Mouse (Mus musculus): ENCODE data around the gene Vps50. TPM values are rescaled to one million over a fixed set of nuclear protein-coding genes. Genes with fewer than 3 reads are reported as not detected.
"Not testable (repeated sequence)": the region's sequence is repeated elsewhere in the genome, so short reads cannot be mapped to it uniquely, and the experiment has no call there.

Gene Vps50
- total RNA-seq, 2 experiments from 2014 or later, result 52.1 to 54.2 TPM

GRCm38 (mm10) chr6:3548959-3549358, 50.8 kb downstream of the Vps50 start:
- Histone ChIP-seq H3K27ac (no peak overlapping the region), H3K4me3 (no peak overlapping the region)
- TF ChIP-seq CTCF (conservative IDR thresholded peaks at IDR 0.05), result no peak
- no peak for DNase-seq (ENCODE audit: low spot score in 2 of 2)

GRCm38 (mm10) chr6:3549992-3550391, 51.8 kb downstream of the Vps50 start:
- TF ChIP-seq CTCF (conservative IDR thresholded peaks at IDR 0.05), result no peak
- H3K4me3 ChIP-seq, result no peak overlapping the region
- H3K27ac ChIP-seq, result no peak overlapping the region
- no peak for DNase-seq (ENCODE audit: low spot score in 2 of 2)

- H3K27ac ChIP-seq; H3K4me3 ChIP-seq; DNase-seq (ENCODE audit: low spot score in 2 of 2): not testable (repeated sequence)
Measured at GRCm38 (mm10) chr6:3552681-3553080, 54.5 kb downstream of the Vps50 start.

- no peak for TF ChIP-seq CTCF (conservative IDR thresholded peaks at IDR 0.05)
- no peak overlapping the region for H3K4me3 ChIP-seq
- no peak overlapping the region for H3K27ac ChIP-seq
- DNase-seq (ENCODE audit: low spot score in 2 of 2), result no peak
Measured at GRCm38 (mm10) chr6:3557177-3557576, 59.0 kb downstream of the Vps50 start.

GRCm38 (mm10) chr6:3560009-3560408, 61.8 kb downstream of the Vps50 start:
- Histone ChIP-seq H3K4me3 (no peak overlapping the region), H3K27ac (no peak overlapping the region)
- no peak for TF ChIP-seq CTCF (conservative IDR thresholded peaks at IDR 0.05)
- no peak for DNase-seq (ENCODE audit: low spot score in 2 of 2)

GRCm38 (mm10) chr6:3562301-3562700, 64.1 kb downstream of the Vps50 start:
- Histone ChIP-seq H3K27ac (no peak overlapping the region), H3K4me3 (no peak overlapping the region)
- DNase-seq (ENCODE audit: low spot score in 2 of 2), result no peak
- no peak for TF ChIP-seq CTCF (conservative IDR thresholded peaks at IDR 0.05)

GRCm38 (mm10) chr6:3564118-3564517, 65.9 kb downstream of the Vps50 start:
- not testable (repeated sequence) for H3K27ac ChIP-seq; DNase-seq (ENCODE audit: low spot score in 2 of 2); H3K4me3 ChIP-seq

- DNase-seq (ENCODE audit: low spot score in 2 of 2), result no peak
- TF ChIP-seq CTCF (conservative IDR thresholded peaks at IDR 0.05), result no peak
Measured at GRCm38 (mm10) chr6:3565005-3565404, 66.8 kb downstream of the Vps50 start.

GRCm38 (mm10) chr6:3565667-3566066, 67.5 kb downstream of the Vps50 start:
- DNase-seq (ENCODE audit: low spot score in 2 of 2), result no peak
- no peak for TF ChIP-seq CTCF (conservative IDR thresholded peaks at IDR 0.05)
- Histone ChIP-seq H3K27ac (no peak overlapping the region), H3K4me3 (no peak overlapping the region)

More at GRCm38 (mm10) chr6:3565005-3565404, 66.8 kb downstream of the Vps50 start:
- Histone ChIP-seq H3K27ac (no peak overlapping the region), H3K4me3 (no peak overlapping the region)

GRCm38 (mm10) chr6:3567071-3567610, 69.0 kb downstream of the Vps50 start:
- H3K4me3 ChIP-seq, result no peak overlapping the region
- TF ChIP-seq CTCF (conservative IDR thresholded peaks at IDR 0.05), result no peak

GRCm38 (mm10) chr6:3572221-3572815, 74.1 kb downstream of the Vps50 start:
- no peak overlapping the region for H3K27ac ChIP-seq
- no peak overlapping the region for H3K4me3 ChIP-seq
- no peak for TF ChIP-seq CTCF (conservative IDR thresholded peaks at IDR 0.05)
- no peak for DNase-seq (ENCODE audit: low spot score in 2 of 2)

More at GRCm38 (mm10) chr6:3567071-3567610, 69.0 kb downstream of the Vps50 start:
- no peak for DNase-seq (ENCODE audit: low spot score in 2 of 2)
- no peak overlapping the region for H3K27ac ChIP-seq

- Histone ChIP-seq H3K4me3 (no peak overlapping the region), H3K27ac (no peak overlapping the region)
- TF ChIP-seq CTCF (conservative IDR thresholded peaks at IDR 0.05), result no peak
- DNase-seq (ENCODE audit: low spot score in 2 of 2), result no peak
Measured at GRCm38 (mm10) chr6:3573787-3574186, 75.6 kb downstream of the Vps50 start.

GRCm38 (mm10) chr6:3585402-3585801, 87.2 kb downstream of the Vps50 start:
- DNase-seq (ENCODE audit: low spot score in 2 of 2), result no peak
- no peak overlapping the region for H3K4me3 ChIP-seq
- TF ChIP-seq CTCF (conservative IDR thresholded peaks at IDR 0.05), result no peak
- no peak overlapping the region for H3K27ac ChIP-seq

- no peak for TF ChIP-seq CTCF (conservative IDR thresholded peaks at IDR 0.05)
- no peak overlapping the region for H3K27ac ChIP-seq
- DNase-seq (ENCODE audit: low spot score in 2 of 2), result no peak
- no peak overlapping the region for H3K4me3 ChIP-seq
Measured at GRCm38 (mm10) chr6:3590289-3590904, 92.2 kb downstream of the Vps50 start.

Data from layer of hippocampus, adult 2 months (tissue).